In the genomic region with DNA sequence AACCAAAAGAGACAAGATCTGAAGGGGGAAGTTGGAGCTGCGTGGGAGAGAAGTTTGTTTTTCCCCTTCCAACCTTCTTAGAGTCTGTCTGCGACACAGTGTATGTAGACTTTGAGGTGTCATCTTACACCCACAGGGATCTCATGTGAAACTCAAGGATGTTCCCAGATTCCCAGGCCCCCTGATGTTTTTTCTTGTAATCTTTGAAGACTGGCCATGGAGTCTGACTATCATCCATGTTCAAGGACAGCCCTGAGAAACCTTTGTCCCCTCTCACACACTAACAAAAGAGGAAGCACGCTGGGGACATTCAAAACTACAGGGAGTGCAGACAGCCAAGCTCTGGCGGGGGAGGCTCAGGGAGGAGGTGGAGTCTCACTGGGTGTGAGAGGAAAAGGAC, we compare ENCODE assay signal across 14 mouse cellular contexts. TPM values are rescaled to one million over a fixed set of nuclear protein-coding genes. Genes with fewer than 3 reads are reported as not detected.
DNase-seq lines count a peak whose midpoint lies in the region; ATAC-seq lines count a peak whose summit lies in the region.
"Had no signal": no experiment of that assay in that cellular context is flagged by ENCODE, and none has a peak within 500 bp of the region (broad histone marks: within the 10 kb centered on the region; RNA-seq: fewer than 3 reads in every experiment).

No protein-coding gene starts in this region.

- peaks cover 27% of the 10 kb centered on the region for H3K4me1 ChIP-seq in hindbrain, embryonic 10.5 days (replicated peaks)
- H3K4me1 ChIP-seq in hindbrain, embryonic 14.5 days (replicated peaks; ENCODE audit: control insufficient read depth, insufficient read depth, low read length) = no peaks in the 10 kb centered on the region
- H3K4me1 ChIP-seq: intestine, embryonic 15.5 days; neural tube, embryonic 13.5 days had no signal

- no peak overlapping the region for H3K4me2 ChIP-seq in hindbrain, embryonic 14.5 days (replicated peaks)
- H3K4me2 ChIP-seq: intestine, embryonic 15.5 days; limb, embryonic 13.5 days; neural tube, embryonic 13.5 days had no signal

- H3K9ac ChIP-seq in hindbrain, embryonic 14.5 days = no peak overlapping the region
- H3K9ac ChIP-seq: intestine, embryonic 15.5 days; limb, embryonic 13.5 days; neural tube, embryonic 13.5 days had no signal

- no peaks in the 10 kb centered on the region for H3K36me3 ChIP-seq in hindbrain, embryonic 10.5 days
- H3K36me3 ChIP-seq in hindbrain, embryonic 14.5 days (replicated peaks; ENCODE audit: control insufficient read depth, insufficient read depth) = no peaks in the 10 kb centered on the region
- H3K36me3 ChIP-seq: intestine, embryonic 15.5 days; limb, embryonic 13.5 days; neural tube, embryonic 13.5 days had no signal

- 0 out of 2 replicates have a peak overlapping the region, but pooled peaks have one; percentile 5 for H3K27ac ChIP-seq in hindbrain, embryonic 10.5 days
- no peak overlapping the region for H3K27ac ChIP-seq in hindbrain, embryonic 14.5 days
- H3K27ac ChIP-seq: heart, adult 2 months; intestine, embryonic 15.5 days; limb, embryonic 13.5 days; neural tube, embryonic 13.5 days had no signal

- H3K27me3 ChIP-seq in hindbrain, embryonic 10.5 days (ENCODE audit: insufficient read depth, poor library complexity, severe bottlenecking) = peaks cover 11% of the 10 kb centered on the region; the same call in 1 of the 2 replicates
- H3K27me3 ChIP-seq in hindbrain, embryonic 14.5 days (ENCODE audit: control insufficient read depth, insufficient read depth, low read length) = no peaks in the 10 kb centered on the region
- H3K27me3 ChIP-seq: intestine, embryonic 15.5 days; limb, embryonic 13.5 days; neural tube, embryonic 13.5 days had no signal

- WGBS in hindbrain, embryonic 10.5 days = 21% methylated on average over 4 of the region's 4 CpGs
- 25% methylated on average over 4 of the region's 4 CpGs for WGBS in hindbrain, embryonic 14.5 days

- peak; percentile 6 for DNase-seq in hindbrain, embryonic 10.5 days (ENCODE audit: low spot score)
- DNase-seq in hindbrain, embryonic 14.5 days (ENCODE audit: low spot score) = no peak
- peak; percentile 38 for DNase-seq in ovary, postnatal 36 days (ENCODE audit: low spot score)
- no peak for DNase-seq in ovary, postnatal 14 days (ENCODE audit: low spot score)
- peak; percentile 49 for DNase-seq in lung, postnatal 36 days
- DNase-seq in right cerebral cortex, adult 18-20 months = no peak
- DNase-seq in urinary bladder, postnatal 25 days (ENCODE audit: low spot score) = no peak
- no peak for DNase-seq in urinary bladder, postnatal 4 days (ENCODE audit: low spot score in 2 of 2)
- DNase-seq: cerebellum, postnatal 25 days; right cerebral cortex, postnatal 4 days had no signal

- no peak overlapping the region for H3K4me3 ChIP-seq in hindbrain, embryonic 10.5 days
- no peak overlapping the region for H3K4me3 ChIP-seq in hindbrain, embryonic 14.5 days (replicated peaks; ENCODE audit: low read length)
- H3K4me3 ChIP-seq: heart, adult 2 months; intestine, embryonic 15.5 days; limb, embryonic 13.5 days; neural tube, embryonic 13.5 days had no signal

- ATAC-seq in hindbrain, embryonic 14.5 days (ENCODE audit: low FRiP score) = no peak
- ATAC-seq: intestine, embryonic 15.5 days had no signal

- no peaks in the 10 kb centered on the region for H3K9me3 ChIP-seq in hindbrain, embryonic 10.5 days
- no peaks in the 10 kb centered on the region for H3K9me3 ChIP-seq in hindbrain, embryonic 14.5 days (ENCODE audit: control insufficient read depth, low read length)
- H3K9me3 ChIP-seq: intestine, embryonic 15.5 days; limb, embryonic 13.5 days; neural tube, embryonic 13.5 days had no signal

RNA-seq across cellular contexts. Expression of a gene that starts 46.8 kb away (rescaled TPM):
- 60.7 TPM in 2 replicates for polyA plus RNA-seq in hindbrain, embryonic 10.5 days (2016; fragmentation: Nextera tagmentation; extraction: Ambion mirVana)
- polyA plus RNA-seq in hindbrain, embryonic 14.5 days (2014; fragmentation: Nextera tagmentation; extraction: Ambion mirVana) = 26.2 and 29.7 TPM in 2 replicates

RNA-seq across cellular contexts. Expression of a gene that starts 47.3 kb away (rescaled TPM):
- 1.8 and 1.9 TPM in 2 replicates for polyA plus RNA-seq in hindbrain, embryonic 10.5 days (2016; fragmentation: Nextera tagmentation; extraction: Ambion mirVana)
- 15.8 and 22.0 TPM in 2 replicates for polyA plus RNA-seq in hindbrain, embryonic 14.5 days (2014; fragmentation: Nextera tagmentation; extraction: Ambion mirVana)

Comparison
In these comparisons a context has a peak if more than half of its experiments do, and no peak if none do; other contexts are left out.
1. DNase-seq: peak in hindbrain, embryonic 10.5 days (single experiment), ovary, postnatal 36 days (single experiment) and lung, postnatal 36 days (single experiment); none in hindbrain, embryonic 14.5 days (single experiment), ovary, postnatal 14 days (single experiment), right cerebral cortex, adult 18-20 months (single experiment), urinary bladder, postnatal 25 days (single experiment) and urinary bladder, postnatal 4 days (0 of 2).